Mouse (Mus musculus): ENCODE data around the gene Ankrd65. TPM values are rescaled to one million over a fixed set of nuclear protein-coding genes. Genes with fewer than 3 reads are reported as not detected.
A peak's percentile ranks its signal among the peaks of the same experiment; 100 is the strongest.

Ankrd65 gene
- polyA plus RNA-seq, 1 experiment from 2014 or later, result not detected

GRCm38 (mm10) chr4:155812665-155813181 lies 22.5 kb downstream of the Ankrd65 start:
- H3K4me3 ChIP-seq (ENCODE audit: low read depth, low read length), result peak overlapping the region; percentile 100
- H3K4me1 ChIP-seq (ENCODE audit: control insufficient read depth, insufficient read depth, low read length), result peaks cover 9% of the 10 kb centered on the region
- WGBS, result under 1% methylated on average over 49 of the region's 49 CpGs
- no peaks in the 10 kb centered on the region for H3K27me3 ChIP-seq (ENCODE audit: control insufficient read depth, insufficient read depth, low read length)
- H3K9ac ChIP-seq (ENCODE audit: low read length), result peak overlapping the region; percentile 99
- peak; percentile 19; the same call in 1 of the 2 replicates for ATAC-seq (ENCODE audit: insufficient number of reproducible peaks, low FRiP score, low TSS enrichment, low read depth)
- H3K36me3 ChIP-seq (ENCODE audit: control insufficient read depth, insufficient read depth, low read length), result peaks cover 40% of the 10 kb centered on the region
- H3K27ac ChIP-seq (replicated peaks; ENCODE audit: low read depth, low read length), result peak overlapping the region; percentile 79
- H3K4me2 ChIP-seq (ENCODE audit: low read depth, severe bottlenecking), result peak overlapping the region; percentile 89
- no peaks in the 10 kb centered on the region for H3K9me3 ChIP-seq (ENCODE audit: control insufficient read depth, low read length)
- peak; percentile 47 for DNase-seq (ENCODE audit: low spot score)

- Histone ChIP-seq H3K27ac (replicated peaks; ENCODE audit: low read depth, low read length) (no peak overlapping the region), H3K27me3 (ENCODE audit: control insufficient read depth, insufficient read depth, low read length) (no peaks in the 10 kb centered on the region), H3K4me2 (ENCODE audit: low read depth, severe bottlenecking) (no peak overlapping the region), H3K9ac (ENCODE audit: low read length) (no peak overlapping the region), H3K4me1 (ENCODE audit: control insufficient read depth, insufficient read depth, low read length) (peaks cover 9% of the 10 kb centered on the region), H3K36me3 (ENCODE audit: control insufficient read depth, insufficient read depth, low read length) (peaks cover 51% of the 10 kb centered on the region), H3K9me3 (ENCODE audit: control insufficient read depth, low read length) (no peaks in the 10 kb centered on the region), H3K4me3 (ENCODE audit: low read depth, low read length) (no peak overlapping the region)
- WGBS, result 93% methylated on average over 4 of the region's 4 CpGs
- DNase-seq (ENCODE audit: low spot score) (no peak), ATAC-seq (ENCODE audit: insufficient number of reproducible peaks, low FRiP score, low TSS enrichment, low read depth) (no peak)
These were observed 27.3 kb downstream of the Ankrd65 start for GRCm38 (mm10) chr4:155817533-155817932.

GRCm38 (mm10) chr4:155821025-155821424 lies 30.8 kb downstream of the Ankrd65 start:
- Histone ChIP-seq H3K9ac (ENCODE audit: low read length) (no peak overlapping the region), H3K4me2 (ENCODE audit: low read depth, severe bottlenecking) (no peak overlapping the region), H3K4me1 (ENCODE audit: control insufficient read depth, insufficient read depth, low read length) (no peaks in the 10 kb centered on the region), H3K4me3 (ENCODE audit: low read depth, low read length) (no peak overlapping the region), H3K9me3 (ENCODE audit: control insufficient read depth, low read length) (no peaks in the 10 kb centered on the region), H3K27me3 (ENCODE audit: control insufficient read depth, insufficient read depth, low read length) (no peaks in the 10 kb centered on the region), H3K36me3 (ENCODE audit: control insufficient read depth, insufficient read depth, low read length) (peaks cover 55% of the 10 kb centered on the region), H3K27ac (replicated peaks; ENCODE audit: low read depth, low read length) (no peak overlapping the region)
- WGBS, result 82% methylated on average over 7 of the region's 7 CpGs
- DNase-seq (ENCODE audit: low spot score) (peak; percentile 51), ATAC-seq (ENCODE audit: insufficient number of reproducible peaks, low FRiP score, low TSS enrichment, low read depth) (no peak)

- Histone ChIP-seq H3K9ac (ENCODE audit: low read length) (no peak overlapping the region), H3K27me3 (ENCODE audit: control insufficient read depth, insufficient read depth, low read length) (no peaks in the 10 kb centered on the region), H3K36me3 (ENCODE audit: control insufficient read depth, insufficient read depth, low read length) (peaks cover 45% of the 10 kb centered on the region), H3K4me2 (ENCODE audit: low read depth, severe bottlenecking) (no peak overlapping the region), H3K9me3 (ENCODE audit: control insufficient read depth, low read length) (no peaks in the 10 kb centered on the region), H3K4me1 (ENCODE audit: control insufficient read depth, insufficient read depth, low read length) (no peaks in the 10 kb centered on the region), H3K27ac (replicated peaks; ENCODE audit: low read depth, low read length) (no peak overlapping the region), H3K4me3 (ENCODE audit: low read depth, low read length) (no peak overlapping the region)
- WGBS, result 96% methylated on average over 16 of the region's 16 CpGs
- ATAC-seq (ENCODE audit: insufficient number of reproducible peaks, low FRiP score, low TSS enrichment, low read depth), result no peak
- DNase-seq (ENCODE audit: low spot score), result no peak
These were observed 33.2 kb downstream of the Ankrd65 start for GRCm38 (mm10) chr4:155823443-155823842.

DNA sequence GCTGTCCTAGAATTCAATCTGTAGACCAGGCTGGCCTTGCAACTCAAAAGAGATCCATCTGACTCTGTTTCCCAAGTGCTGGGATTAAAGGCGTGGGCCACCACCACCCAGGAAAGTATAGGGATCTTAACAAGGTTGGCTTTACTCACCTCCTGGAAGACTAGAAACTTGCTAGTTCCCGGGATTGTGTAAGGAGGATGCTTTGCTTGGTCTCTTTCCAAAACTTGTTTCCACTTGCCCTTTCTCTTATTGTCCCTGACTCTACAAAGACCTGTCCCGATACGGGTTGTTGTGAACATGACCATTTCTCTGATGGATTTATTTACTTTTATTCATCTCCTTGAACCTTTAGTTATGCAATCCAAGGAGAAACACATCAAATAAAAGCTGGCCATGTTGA lies 39.6 kb downstream of the Ankrd65 start:
- Histone ChIP-seq H3K4me1 (ENCODE audit: control insufficient read depth, insufficient read depth, low read length) (peaks cover 7% of the 10 kb centered on the region; the same call in 1 of the 2 replicates), H3K9ac (ENCODE audit: low read length) (no peak overlapping the region), H3K27me3 (ENCODE audit: control insufficient read depth, insufficient read depth, low read length) (no peaks in the 10 kb centered on the region), H3K36me3 (ENCODE audit: control insufficient read depth, insufficient read depth, low read length) (peaks cover 7% of the 10 kb centered on the region; the same call in 1 of the 2 replicates), H3K4me2 (ENCODE audit: low read depth, severe bottlenecking) (no peak overlapping the region), H3K27ac (replicated peaks; ENCODE audit: low read depth, low read length) (no peak overlapping the region), H3K4me3 (ENCODE audit: low read depth, low read length) (no peak overlapping the region), H3K9me3 (ENCODE audit: control insufficient read depth, low read length) (no peaks in the 10 kb centered on the region)
- DNase-seq (ENCODE audit: low spot score), result no peak
- no peak for ATAC-seq (ENCODE audit: insufficient number of reproducible peaks, low FRiP score, low TSS enrichment, low read depth)
- 95% methylated on average over 4 of the region's 4 CpGs for WGBS

DNA sequence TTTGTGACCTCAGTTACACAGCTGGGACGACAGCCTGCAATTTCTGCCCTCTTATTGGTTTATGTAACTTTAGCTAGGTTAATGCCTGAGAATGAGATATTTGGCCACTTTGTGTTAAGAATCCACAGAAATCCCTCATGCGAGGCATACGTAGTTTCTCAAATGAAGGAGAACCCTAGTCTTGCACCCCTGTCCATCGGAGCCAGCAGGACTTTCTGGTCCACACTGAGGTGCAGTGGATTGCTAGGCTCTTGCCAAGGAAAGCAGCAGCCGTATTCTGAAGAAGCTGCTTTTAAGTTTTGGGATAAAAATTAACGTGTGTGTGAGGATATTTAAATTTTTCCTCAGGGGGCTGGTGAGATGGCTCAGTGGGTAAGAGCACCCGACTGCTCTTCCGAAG lies 40.4 kb downstream of the Ankrd65 start:
- peaks cover 7% of the 10 kb centered on the region; the same call in 1 of the 2 replicates for H3K4me1 ChIP-seq (ENCODE audit: control insufficient read depth, insufficient read depth, low read length)
- peaks cover 6% of the 10 kb centered on the region; the same call in 1 of the 2 replicates for H3K36me3 ChIP-seq (ENCODE audit: control insufficient read depth, insufficient read depth, low read length)
- no peaks in the 10 kb centered on the region for H3K9me3 ChIP-seq (ENCODE audit: control insufficient read depth, low read length)
- peak overlapping the region; percentile 91; the same call in 1 of the 2 replicates for H3K4me2 ChIP-seq (ENCODE audit: low read depth, severe bottlenecking)
- H3K9ac ChIP-seq (ENCODE audit: low read length), result no peak overlapping the region
- no peaks in the 10 kb centered on the region for H3K27me3 ChIP-seq (ENCODE audit: control insufficient read depth, insufficient read depth, low read length)
- WGBS, result 58% methylated on average over 8 of the region's 8 CpGs
- DNase-seq (ENCODE audit: low spot score), result no peak
- H3K27ac ChIP-seq (replicated peaks; ENCODE audit: low read depth, low read length), result no peak overlapping the region
- no peak overlapping the region; the same call in 1 of the 2 replicates for H3K4me3 ChIP-seq (ENCODE audit: low read depth, low read length)
- no peak for ATAC-seq (ENCODE audit: insufficient number of reproducible peaks, low FRiP score, low TSS enrichment, low read depth)

GRCm38 (mm10) chr4:155831205-155831766 lies 41.0 kb downstream of the Ankrd65 start, which contains the start of gene Aurkaip1:
TSS of gene Aurkaip1 (plus strand) at chr4:155831272.
- ATAC-seq (ENCODE audit: insufficient number of reproducible peaks, low FRiP score, low TSS enrichment, low read depth) (peak; percentile 92), DNase-seq (ENCODE audit: low spot score) (peak; percentile 98)
- peaks cover 6% of the 10 kb centered on the region; the same call in 1 of the 2 replicates for H3K36me3 ChIP-seq (ENCODE audit: control insufficient read depth, insufficient read depth, low read length)
- H3K4me1 ChIP-seq (ENCODE audit: control insufficient read depth, insufficient read depth, low read length), result peaks cover 7% of the 10 kb centered on the region; the same call in 1 of the 2 replicates
- peak within 1 kb of the TSS; percentile 70 for H3K4me3 ChIP-seq (ENCODE audit: low read depth, low read length)
- H3K27ac ChIP-seq (replicated peaks; ENCODE audit: low read depth, low read length), result peak within 1 kb of the TSS; percentile 68
- H3K9ac ChIP-seq (ENCODE audit: low read length), result peak within 1 kb of the TSS; percentile 82
- WGBS, result under 1% methylated on average over 49 of the region's 49 CpGs
- H3K9me3 ChIP-seq (ENCODE audit: control insufficient read depth, low read length), result no peaks in the 10 kb centered on the region
- peak within 1 kb of the TSS; percentile 91 for H3K4me2 ChIP-seq (ENCODE audit: low read depth, severe bottlenecking)
- H3K27me3 ChIP-seq (ENCODE audit: control insufficient read depth, insufficient read depth, low read length), result no peaks in the 10 kb centered on the region

DNA sequence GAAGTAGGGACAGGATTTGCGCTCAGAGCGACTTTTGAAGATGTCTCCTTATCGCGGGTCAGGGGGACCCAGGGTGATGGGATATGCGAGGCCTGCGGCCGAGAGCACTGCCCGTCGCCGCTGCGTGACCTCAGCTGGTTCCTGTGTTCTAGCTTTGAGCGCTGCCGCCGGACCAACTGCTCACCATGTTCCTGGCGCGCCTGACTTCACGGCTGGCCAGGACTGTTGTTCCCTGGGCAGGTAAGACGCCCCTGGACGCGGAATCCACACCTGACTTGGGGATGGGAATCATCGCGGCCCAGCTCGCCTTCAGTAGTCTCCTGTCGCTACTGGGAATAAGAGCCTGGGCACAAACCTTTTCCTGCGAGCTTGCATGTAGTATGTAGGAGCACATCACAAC lies 41.6 kb downstream of the Ankrd65 start:
- Histone ChIP-seq H3K4me1 (ENCODE audit: control insufficient read depth, insufficient read depth, low read length) (peaks cover 7% of the 10 kb centered on the region; the same call in 1 of the 2 replicates), H3K36me3 (ENCODE audit: control insufficient read depth, insufficient read depth, low read length) (peaks cover 6% of the 10 kb centered on the region; the same call in 1 of the 2 replicates), H3K27me3 (ENCODE audit: control insufficient read depth, insufficient read depth, low read length) (no peaks in the 10 kb centered on the region), H3K4me3 (ENCODE audit: low read depth, low read length) (peak overlapping the region; percentile 70), H3K27ac (replicated peaks; ENCODE audit: low read depth, low read length) (peak overlapping the region; percentile 68), H3K9ac (ENCODE audit: low read length) (peak overlapping the region; percentile 82), H3K4me2 (ENCODE audit: low read depth, severe bottlenecking) (peak overlapping the region; percentile 91), H3K9me3 (ENCODE audit: control insufficient read depth, low read length) (no peaks in the 10 kb centered on the region)
- ATAC-seq (ENCODE audit: insufficient number of reproducible peaks, low FRiP score, low TSS enrichment, low read depth), result peak; percentile 1; the same call in 1 of the 2 replicates
- DNase-seq (ENCODE audit: low spot score), result no peak
- 1% methylated on average over 25 of the region's 25 CpGs for WGBS

All from limb, embryonic 11.5 days (tissue).